Mouse (Mus musculus) adrenal gland, postnatal 0 days (tissue): ENCODE measurements around the gene Rflnb. TPM values are rescaled to one million over a fixed set of nuclear protein-coding genes. Genes with fewer than 3 reads are reported as not detected.

Experiments used
- polyA plus RNA-seq: library from polyadenylated mRNA; unstranded; fragments of >200 nt; fragmentation: Nextera tagmentation; extraction: Ambion mirVana; gene quantifications from 2 replicates; pipeline ENCODE4 v1.2.1, GENCODE M21; 2015

The Rflnb gene
- 16.5 and 19.6 TPM in 2 replicates for polyA plus RNA-seq

GRCm38 (mm10) chr11:76027139-76028071 lies at the start of gene Rflnb:
TSS of gene Rflnb (minus strand) at chr11:76027782.

GRCm38 (mm10) chr11:75999440-76000155 lies 28.0 kb downstream of the Rflnb start, which contains the start of gene 1700016K19Rik:
TSS of gene 1700016K19Rik (plus strand) at chr11:75999912.

Other genes starting within 250 kb of the Rflnb start
- 6.5 and 7.9 TPM in 2 replicates for gene Doc2b, start 231.7 kb downstream of the Rflnb start, polyA plus RNA-seq
- gene Rph3al, start 89.4 kb downstream of the Rflnb start, polyA plus RNA-seq = 10.5 and 11.0 TPM in 2 replicates
- gene 1700016K19Rik, start 27.9 kb downstream of the Rflnb start, polyA plus RNA-seq = not detected in 2 replicates
- gene Vps53, start 151.9 kb upstream of the Rflnb start, polyA plus RNA-seq = 28.5 and 37.6 TPM in 2 replicates
- 10.9 and 16.7 TPM in 2 replicates for gene Fam57a, start 151.9 kb upstream of the Rflnb start, polyA plus RNA-seq
- 1.2 and 1.4 TPM in 2 replicates for gene Dbil5, start 189.8 kb upstream of the Rflnb start, polyA plus RNA-seq
- gene Gemin4, start 189.9 kb upstream of the Rflnb start, polyA plus RNA-seq = 7.8 and 12.8 TPM in 2 replicates
- 11.7 and 20.3 TPM in 2 replicates for gene Mrm3, start 215.9 kb upstream of the Rflnb start, polyA plus RNA-seq
- gene Glod4, start 215.9 kb upstream of the Rflnb start, polyA plus RNA-seq = 202 and 224 TPM in 2 replicates